Mouse (Mus musculus) bone marrow, adult 2 months (tissue): Measurements from ENCODE around the gene T2.

Experiments
- CTCF ChIP-seq: fragments of 200-500 bp; IDR thresholded peaks from 2 replicates; pipeline ENCODE4 v1.5.1; 2011; ENCODE audit warnings: low read length, control low read depth; ENCODE audit not compliant: control insufficient read depth, insufficient read depth
- POLR2A ChIP-seq: fragments of 200-500 bp; IDR thresholded peaks from 2 replicates; pipeline ENCODE4 v1.6.1; 2011; ENCODE audit warnings: low read depth, mild to moderate bottlenecking, control low read depth, low read length, borderline replicate concordance; ENCODE audit not compliant: control insufficient read depth

DNA sequence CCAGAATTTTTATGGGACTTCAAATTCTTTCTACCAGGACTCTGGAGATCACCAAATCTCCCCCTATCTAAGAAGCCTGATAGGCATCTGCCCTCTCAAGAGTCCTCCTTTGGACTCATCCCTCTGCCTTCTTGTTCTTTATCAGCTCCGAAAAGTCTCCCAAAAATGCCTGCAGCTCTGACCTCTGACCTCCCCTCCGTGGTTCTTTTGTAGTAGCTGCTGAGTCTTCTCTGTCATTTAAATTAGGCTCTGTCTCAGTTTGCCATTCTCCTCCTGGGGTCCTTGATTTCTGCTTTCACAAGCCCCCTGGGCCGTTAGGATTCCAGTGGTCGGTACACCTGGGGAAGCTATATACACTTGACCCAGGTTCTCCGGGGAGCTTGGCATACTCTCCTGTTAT, 74.1 kb downstream of the T2 start:
- TF ChIP-seq CTCF (no peak), POLR2A (no peak)
